Mouse (Mus musculus): Measurements from ENCODE around the gene 4933417A18Rik. TPM values are rescaled to one million over a fixed set of nuclear protein-coding genes. Genes with fewer than 3 reads are reported as not detected.
"Not testable (repeated sequence)": the region's sequence is repeated elsewhere in the genome, so short reads cannot be mapped to it uniquely, and the experiment has no call there.

The 4933417A18Rik gene
- polyA plus RNA-seq, 1 experiment from 2014 or later, result not detected

- Histone ChIP-seq H3K27me3 (ENCODE audit: control insufficient read depth, insufficient read depth, low read length) (no peaks in the 10 kb centered on the region), H3K4me2 (replicated peaks; ENCODE audit: low read depth) (no peak overlapping the region), H3K9me3 (ENCODE audit: control insufficient read depth, low read length) (no peaks in the 10 kb centered on the region), H3K27ac (replicated peaks) (no peak overlapping the region), H3K36me3 (ENCODE audit: control insufficient read depth, insufficient read depth, low read length) (no peaks in the 10 kb centered on the region), H3K4me3 (ENCODE audit: low read depth, low read length) (no peak overlapping the region), H3K9ac (ENCODE audit: low read length) (no peak overlapping the region), H3K4me1 (replicated peaks; ENCODE audit: control insufficient read depth, insufficient read depth) (no peaks in the 10 kb centered on the region)
- no peak for DNase-seq (ENCODE audit: low spot score)
- ATAC-seq (ENCODE audit: low FRiP score, low TSS enrichment), result no peak
- TF ChIP-seq EP300 (optimal IDR thresholded peaks at IDR 0.05) (no peak), CTCF (IDR thresholded peaks at IDR 0.05; ENCODE audit: low read depth) (no peak)
- WGBS, result 80% methylated on average over 9 of the region's 9 CpGs
Measured at GRCm38 (mm10) chr13:34914614-34915013, 9.6 kb upstream of the 4933417A18Rik start.

- no peaks in the 10 kb centered on the region for H3K36me3 ChIP-seq (ENCODE audit: control insufficient read depth, insufficient read depth, low read length)
- no peaks in the 10 kb centered on the region for H3K4me1 ChIP-seq (replicated peaks; ENCODE audit: control insufficient read depth, insufficient read depth)
- 32% methylated on average over 37 of the region's 37 CpGs for WGBS
- H3K4me2 ChIP-seq (replicated peaks; ENCODE audit: low read depth), result peak overlapping the region; percentile 58
- peak; percentile 33 for DNase-seq (ENCODE audit: low spot score)
- H3K9ac ChIP-seq (ENCODE audit: low read length), result peak overlapping the region; percentile 45
- no peak for TF ChIP-seq CTCF (IDR thresholded peaks at IDR 0.05; ENCODE audit: low read depth)
- no peak for TF ChIP-seq EP300 (optimal IDR thresholded peaks at IDR 0.05)
- ATAC-seq (ENCODE audit: low FRiP score, low TSS enrichment), result peak; percentile 63; the same call in 1 of the 2 replicates
- H3K4me3 ChIP-seq (ENCODE audit: low read depth, low read length), result peak overlapping the region; percentile 31
- H3K27ac ChIP-seq (replicated peaks), result no peak overlapping the region
- no peaks in the 10 kb centered on the region for H3K9me3 ChIP-seq (ENCODE audit: control insufficient read depth, low read length)
- H3K27me3 ChIP-seq (ENCODE audit: control insufficient read depth, insufficient read depth, low read length), result no peaks in the 10 kb centered on the region
Measured at GRCm38 (mm10) chr13:34916520-34917167, 7.6 kb upstream of the 4933417A18Rik start.

DNA sequence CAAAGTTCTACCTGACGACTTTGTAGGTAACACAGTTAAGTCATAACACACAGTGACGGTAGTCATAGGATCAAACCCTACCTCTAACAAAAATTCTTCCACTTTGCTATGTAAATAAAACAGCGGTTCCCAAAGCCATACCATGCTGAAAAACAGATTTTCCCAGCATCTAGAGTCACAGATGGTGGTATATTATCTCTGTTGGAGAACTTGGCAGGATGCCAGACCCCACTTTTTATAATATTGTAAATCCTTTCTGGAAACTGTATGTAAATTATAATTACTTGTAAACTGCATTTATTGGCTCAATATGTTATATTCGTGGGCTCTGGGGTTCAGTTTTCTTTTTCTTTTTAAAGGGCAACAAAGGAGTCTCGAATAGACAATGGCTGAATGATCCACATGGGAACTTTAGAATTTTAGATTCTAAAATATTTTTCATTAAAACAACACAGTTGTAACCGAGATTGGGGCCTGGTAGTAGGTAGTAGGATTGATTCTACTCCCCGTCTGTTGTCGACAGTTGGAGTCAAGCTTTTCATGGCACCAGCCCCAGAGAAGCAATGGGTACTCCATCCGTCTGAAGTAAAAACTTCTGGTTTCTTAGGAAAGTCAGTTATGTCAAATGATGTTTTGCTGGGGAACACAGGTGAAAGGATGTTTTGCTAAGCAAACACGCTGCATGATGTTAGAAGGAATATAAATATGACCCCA, 10.9 kb downstream of the 4933417A18Rik start:
- Histone ChIP-seq H3K4me2 (replicated peaks; ENCODE audit: low read depth) (no peak overlapping the region), H3K36me3 (ENCODE audit: control insufficient read depth, insufficient read depth, low read length) (no peaks in the 10 kb centered on the region), H3K27me3 (ENCODE audit: control insufficient read depth, insufficient read depth, low read length) (no peaks in the 10 kb centered on the region), H3K4me1 (replicated peaks; ENCODE audit: control insufficient read depth, insufficient read depth) (no peaks in the 10 kb centered on the region), H3K27ac (replicated peaks) (no peak overlapping the region), H3K4me3 (ENCODE audit: low read depth, low read length) (no peak overlapping the region), H3K9me3 (ENCODE audit: control insufficient read depth, low read length) (no peaks in the 10 kb centered on the region), H3K9ac (ENCODE audit: low read length) (no peak overlapping the region)
- DNase-seq (ENCODE audit: low spot score) (no peak), ATAC-seq (ENCODE audit: low FRiP score, low TSS enrichment) (no peak)
- 71% methylated on average over 10 of the region's 10 CpGs for WGBS
- TF ChIP-seq EP300 (optimal IDR thresholded peaks at IDR 0.05) (no peak), CTCF (IDR thresholded peaks at IDR 0.05; ENCODE audit: low read depth) (no peak)

GRCm38 (mm10) chr13:34942370-34942769, 18.2 kb downstream of the 4933417A18Rik start:
- no peak for TF ChIP-seq EP300 (optimal IDR thresholded peaks at IDR 0.05)
- no peak for TF ChIP-seq CTCF (IDR thresholded peaks at IDR 0.05; ENCODE audit: low read depth)
- ATAC-seq (ENCODE audit: low FRiP score, low TSS enrichment), result no peak
- Histone ChIP-seq H3K4me1 (replicated peaks; ENCODE audit: control insufficient read depth, insufficient read depth) (no peaks in the 10 kb centered on the region), H3K36me3 (ENCODE audit: control insufficient read depth, insufficient read depth, low read length) (no peaks in the 10 kb centered on the region), H3K9me3 (ENCODE audit: control insufficient read depth, low read length) (no peaks in the 10 kb centered on the region), H3K4me2 (replicated peaks; ENCODE audit: low read depth) (no peak overlapping the region), H3K9ac (ENCODE audit: low read length) (no peak overlapping the region), H3K27me3 (ENCODE audit: control insufficient read depth, insufficient read depth, low read length) (no peaks in the 10 kb centered on the region), H3K27ac (replicated peaks) (no peak overlapping the region), H3K4me3 (ENCODE audit: low read depth, low read length) (no peak overlapping the region)
- DNase-seq (ENCODE audit: low spot score), result no peak

- 86% methylated on average over 2 of the region's 2 CpGs for WGBS
- not testable (repeated sequence) for H3K4me3 ChIP-seq (ENCODE audit: low read depth, low read length); H3K27ac ChIP-seq (replicated peaks); H3K9ac ChIP-seq (ENCODE audit: low read length); H3K4me1 ChIP-seq (replicated peaks; ENCODE audit: control insufficient read depth, insufficient read depth); ATAC-seq (ENCODE audit: low FRiP score, low TSS enrichment); DNase-seq (ENCODE audit: low spot score); H3K27me3 ChIP-seq (ENCODE audit: control insufficient read depth, insufficient read depth, low read length); H3K4me2 ChIP-seq (replicated peaks; ENCODE audit: low read depth); H3K9me3 ChIP-seq (ENCODE audit: control insufficient read depth, low read length); H3K36me3 ChIP-seq (ENCODE audit: control insufficient read depth, insufficient read depth, low read length)
Measured at GRCm38 (mm10) chr13:34951437-34951836, 27.2 kb downstream of the 4933417A18Rik start.

DNA sequence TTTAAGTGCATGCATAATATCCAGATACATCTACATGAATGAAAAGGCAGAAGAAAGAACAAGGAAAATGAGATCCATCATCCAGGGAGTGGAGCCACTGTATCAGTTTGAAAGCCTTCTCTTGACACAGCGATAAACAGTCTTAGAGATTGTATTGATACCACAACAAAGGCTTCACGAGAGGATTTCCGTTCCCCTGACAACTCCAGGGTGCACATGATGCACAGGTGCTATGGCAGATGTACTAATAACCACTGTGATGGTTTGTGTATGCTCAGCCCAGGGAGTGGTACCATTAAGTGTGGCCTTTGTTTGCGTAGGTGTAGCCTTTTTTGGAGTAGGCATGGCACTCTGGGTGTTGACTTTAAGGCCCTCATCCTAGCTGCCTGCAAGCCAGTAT, 32.7 kb downstream of the 4933417A18Rik start:
- Histone ChIP-seq H3K4me1 (replicated peaks; ENCODE audit: control insufficient read depth, insufficient read depth) (no peaks in the 10 kb centered on the region), H3K36me3 (ENCODE audit: control insufficient read depth, insufficient read depth, low read length) (no peaks in the 10 kb centered on the region), H3K4me3 (ENCODE audit: low read depth, low read length) (no peak overlapping the region), H3K4me2 (replicated peaks; ENCODE audit: low read depth) (no peak overlapping the region), H3K27ac (replicated peaks) (no peak overlapping the region), H3K9ac (ENCODE audit: low read length) (no peak overlapping the region), H3K9me3 (ENCODE audit: control insufficient read depth, low read length) (no peaks in the 10 kb centered on the region), H3K27me3 (ENCODE audit: control insufficient read depth, insufficient read depth, low read length) (no peaks in the 10 kb centered on the region)
- ATAC-seq (ENCODE audit: low FRiP score, low TSS enrichment) (no peak), DNase-seq (ENCODE audit: low spot score) (no peak)
- TF ChIP-seq EP300 (optimal IDR thresholded peaks at IDR 0.05) (no peak), CTCF (IDR thresholded peaks at IDR 0.05; ENCODE audit: low read depth) (no peak)
- WGBS, result 62% methylated on average over 4 of the region's 4 CpGs

GRCm38 (mm10) chr13:34958158-34958557, 33.9 kb downstream of the 4933417A18Rik start:
- DNase-seq (ENCODE audit: low spot score); H3K9ac ChIP-seq (ENCODE audit: low read length); H3K4me2 ChIP-seq (replicated peaks; ENCODE audit: low read depth); H3K4me3 ChIP-seq (ENCODE audit: low read depth, low read length); H3K27ac ChIP-seq (replicated peaks); H3K36me3 ChIP-seq (ENCODE audit: control insufficient read depth, insufficient read depth, low read length); H3K9me3 ChIP-seq (ENCODE audit: control insufficient read depth, low read length); ATAC-seq (ENCODE audit: low FRiP score, low TSS enrichment); H3K4me1 ChIP-seq (replicated peaks; ENCODE audit: control insufficient read depth, insufficient read depth); H3K27me3 ChIP-seq (ENCODE audit: control insufficient read depth, insufficient read depth, low read length): not testable (repeated sequence)
- 88% methylated on average over 3 of the region's 3 CpGs for WGBS
